Mouse (Mus musculus) kidney, adult 9 months (tissue): ENCODE data around the gene Fes.
A peak's percentile ranks its signal among the peaks of the same experiment; 100 is the strongest.

Experiments
- DNase-seq: peaks from one replicate; pipeline ENCODE4 v3.0.0; 2022

Fes gene

DNA sequence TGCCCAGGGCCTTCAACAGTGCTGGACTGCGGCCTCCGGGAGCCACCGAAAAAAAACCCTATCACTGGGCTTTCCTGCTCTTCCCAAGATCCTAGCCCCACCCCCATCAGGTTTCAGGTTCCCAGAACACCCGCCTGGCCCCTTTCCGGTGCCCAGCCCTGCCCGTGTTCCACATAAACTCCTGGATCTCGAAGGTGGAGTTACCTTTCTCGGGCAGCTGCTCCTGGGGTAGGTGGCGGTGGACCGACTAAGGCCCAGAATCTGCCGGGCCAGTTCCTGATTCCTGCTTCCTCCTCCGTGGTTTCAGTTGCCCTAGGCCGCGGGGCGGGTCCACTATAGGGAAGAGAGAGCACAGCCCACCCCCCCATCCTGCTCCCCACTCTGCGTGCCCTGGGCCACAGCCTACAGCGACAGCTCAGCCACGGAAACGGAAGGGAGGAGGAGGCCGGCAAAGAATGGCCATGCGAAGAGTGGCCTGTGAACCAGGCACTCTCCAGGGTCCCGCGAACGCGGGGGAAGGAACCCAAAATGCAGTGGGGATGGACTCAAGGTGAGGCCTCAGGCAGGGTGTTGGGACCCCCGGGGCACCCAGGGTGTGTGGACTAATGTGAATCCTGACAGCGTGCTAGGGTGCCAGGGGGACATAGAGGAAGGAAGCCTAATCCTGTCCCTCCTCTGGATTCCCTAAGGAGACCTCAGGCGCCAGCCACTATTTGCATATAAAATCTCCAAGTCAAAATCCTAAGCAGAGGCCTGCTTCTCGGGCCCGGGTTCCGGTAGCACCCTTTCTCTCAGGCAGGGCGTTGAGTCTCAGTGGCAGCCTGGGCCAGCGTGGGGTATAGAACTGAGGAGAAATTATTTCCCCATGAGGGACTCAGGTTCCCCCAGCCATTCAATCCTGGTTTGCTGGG lies at the start of gene Fes:
Gene Fes, minus strand, starts transcription at position 314 of the 911 bp plus-strand sequence.
- DNase-seq, result peak; percentile 61

- DNase-seq, result peak; percentile 46
Observed at GRCm38 (mm10) chr7:80436571-80436970, 48.8 kb upstream of the Fes start.

GRCm38 (mm10) chr7:80435594-80435993 lies 47.8 kb upstream of the Fes start:
- no peak for DNase-seq

- peak; percentile 37 for DNase-seq
Observed at GRCm38 (mm10) chr7:80429661-80430060, 41.9 kb upstream of the Fes start.

GRCm38 (mm10) chr7:80427730-80428129 lies 40.0 kb upstream of the Fes start:
- no peak for DNase-seq

DNA sequence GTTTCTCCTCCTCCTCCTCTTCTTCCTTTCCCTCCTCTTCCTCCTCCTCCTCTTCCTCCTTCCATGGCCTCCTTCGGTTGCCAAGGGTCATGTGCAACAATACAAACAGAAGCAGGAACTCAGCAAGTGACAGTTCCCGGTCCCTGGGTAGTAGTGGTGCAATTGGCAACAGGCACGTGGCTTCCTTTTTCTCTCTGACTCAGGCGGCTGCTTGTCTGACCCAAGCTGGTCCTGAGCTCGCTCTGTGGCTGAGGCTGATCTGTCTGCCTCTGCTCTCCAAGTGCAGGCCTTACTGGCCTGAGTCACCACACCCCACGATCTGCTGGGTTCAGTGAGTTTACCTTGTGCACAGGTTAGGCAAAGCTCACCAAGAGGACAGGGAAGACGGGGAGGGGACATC lies 38.6 kb upstream of the Fes start:
- peak; percentile 36 for DNase-seq

- DNase-seq, result no peak
Observed at GRCm38 (mm10) chr7:80424722-80425121, 37.0 kb upstream of the Fes start.

DNA sequence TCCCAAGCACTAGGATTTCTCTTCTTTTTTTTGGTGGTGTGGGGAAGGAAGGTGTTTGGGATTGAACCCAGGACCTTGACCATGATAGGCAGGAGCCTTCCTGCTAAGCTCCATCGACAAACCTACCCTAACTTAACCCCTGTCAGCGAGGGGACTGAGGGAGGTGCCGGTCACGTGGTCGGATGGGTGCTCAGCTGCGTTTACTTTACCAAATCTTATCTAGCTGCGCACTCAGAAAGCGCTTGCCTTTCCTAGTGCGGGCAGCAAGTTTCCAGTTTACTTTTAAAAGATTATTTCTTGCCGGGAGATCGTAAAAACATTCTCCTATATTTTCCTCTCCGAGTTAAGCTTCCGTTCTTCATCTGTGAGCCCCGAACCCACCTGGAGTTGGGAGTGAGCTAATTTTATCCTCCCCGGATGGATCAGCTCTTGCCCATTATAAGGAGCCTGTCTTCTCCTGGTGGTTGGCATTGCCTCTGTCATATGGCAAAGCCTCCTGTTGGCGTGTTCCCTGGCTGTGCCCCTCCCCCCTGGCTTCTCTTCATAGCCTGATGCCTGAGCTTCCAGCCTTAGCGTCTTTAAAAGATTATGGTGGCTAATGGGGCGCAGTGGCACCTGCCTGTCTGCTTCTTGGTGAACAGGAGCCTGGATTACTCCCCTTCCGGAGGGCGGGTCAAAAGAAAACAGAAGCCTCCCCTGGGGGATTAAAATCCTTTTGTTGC lies 35.2 kb upstream of the Fes start:
- no peak for DNase-seq

- no peak for DNase-seq
Observed at GRCm38 (mm10) chr7:80421576-80421975, 33.8 kb upstream of the Fes start.

DNA sequence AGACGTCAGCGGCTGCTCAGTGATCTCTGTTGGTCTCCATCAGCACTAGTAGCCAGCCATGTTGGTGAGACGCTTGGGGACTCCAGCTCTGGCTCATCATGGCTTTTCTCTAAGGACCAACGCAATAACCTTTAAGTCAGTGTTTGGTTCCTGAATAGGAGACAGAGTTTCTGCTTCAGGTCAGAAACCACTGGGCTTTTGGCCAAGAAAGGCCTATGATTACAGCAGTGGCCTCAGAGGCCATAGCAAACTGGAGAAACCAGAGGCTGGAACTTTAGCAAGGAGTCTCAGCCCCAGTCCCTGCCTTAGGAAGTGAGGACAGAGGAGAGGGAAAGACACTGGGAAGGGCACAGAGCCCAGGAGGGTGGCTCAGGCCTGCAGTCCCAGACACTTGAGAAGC lies 32.8 kb upstream of the Fes start:
- DNase-seq, result peak; percentile 32

- no peak for DNase-seq
Observed at GRCm38 (mm10) chr7:80419278-80419677, 31.5 kb upstream of the Fes start.

GRCm38 (mm10) chr7:80418036-80418435 lies 30.3 kb upstream of the Fes start:
- no peak for DNase-seq

DNA sequence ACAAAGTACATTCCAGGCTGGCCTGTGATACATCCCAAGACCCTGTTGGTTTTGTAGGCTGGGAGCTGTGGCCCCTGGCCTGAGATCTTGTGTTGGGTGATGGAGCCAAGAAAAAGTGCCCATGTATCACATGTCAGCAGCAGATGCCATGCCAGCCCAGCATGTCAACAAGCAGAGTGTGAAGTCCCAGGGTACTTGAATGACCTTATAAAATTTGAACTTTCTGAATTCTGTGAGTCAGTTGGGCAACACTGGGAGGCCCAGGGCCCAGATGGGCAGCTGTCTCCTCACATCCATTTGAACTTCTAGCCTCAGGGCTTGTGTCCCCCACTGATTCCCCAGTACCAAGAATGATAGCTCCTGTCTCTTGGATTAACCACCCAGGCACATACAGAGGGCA lies 29.9 kb upstream of the Fes start:
- DNase-seq, result no peak

DNA sequence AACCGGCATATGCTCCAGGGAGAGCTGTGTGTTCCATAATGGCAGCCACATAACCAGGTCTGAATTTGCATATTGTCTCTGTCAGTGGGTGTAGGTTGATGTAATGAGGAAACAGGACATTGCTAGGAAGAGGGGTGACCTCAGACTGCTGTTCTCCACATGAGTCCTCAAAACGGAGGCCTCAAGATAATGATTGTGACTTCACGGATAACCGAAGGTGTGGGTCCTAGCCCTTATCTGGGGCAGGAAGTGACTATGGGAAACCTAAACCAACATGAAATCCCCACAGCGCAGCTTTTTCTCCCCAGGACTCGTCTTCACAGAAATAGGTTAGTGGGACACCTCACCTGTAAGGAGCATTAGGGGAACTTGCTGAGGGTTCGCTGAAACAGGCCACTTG lies 29.2 kb upstream of the Fes start:
- no peak for DNase-seq

DNA sequence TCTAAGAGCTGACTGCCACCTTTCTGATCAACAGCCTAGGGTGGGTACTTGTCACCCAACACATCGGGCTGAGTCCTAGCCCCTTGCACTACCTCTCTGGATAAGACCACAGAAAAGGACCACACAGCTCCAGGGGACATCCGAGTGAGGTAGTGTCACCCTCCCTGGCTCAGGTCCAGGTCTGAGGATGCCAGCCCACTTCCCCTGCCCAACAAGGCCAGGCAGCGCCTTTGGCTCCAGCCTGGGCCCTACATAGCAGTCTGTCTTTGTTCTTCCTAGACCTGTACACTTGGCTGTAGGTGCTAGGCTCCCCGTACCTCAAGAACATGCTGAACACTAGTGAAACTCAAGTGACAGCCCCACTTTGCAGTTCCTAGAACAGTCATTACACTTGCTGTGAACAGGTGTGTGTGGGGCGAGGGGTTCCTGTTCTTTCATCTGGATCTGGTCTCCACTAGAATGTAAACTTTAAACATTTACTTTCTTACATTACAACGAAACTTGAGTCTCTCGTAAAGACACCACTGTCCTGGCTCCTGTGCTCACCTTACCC lies 26.6 kb upstream of the Fes start:
- DNase-seq, result no peak

- no peak for DNase-seq
Observed at GRCm38 (mm10) chr7:80413512-80414302, 26.0 kb upstream of the Fes start.

- DNase-seq, result no peak
Observed at GRCm38 (mm10) chr7:80412781-80413180, 25.0 kb upstream of the Fes start.

GRCm38 (mm10) chr7:80412279-80412678 lies 24.5 kb upstream of the Fes start:
- DNase-seq, result no peak

DNA sequence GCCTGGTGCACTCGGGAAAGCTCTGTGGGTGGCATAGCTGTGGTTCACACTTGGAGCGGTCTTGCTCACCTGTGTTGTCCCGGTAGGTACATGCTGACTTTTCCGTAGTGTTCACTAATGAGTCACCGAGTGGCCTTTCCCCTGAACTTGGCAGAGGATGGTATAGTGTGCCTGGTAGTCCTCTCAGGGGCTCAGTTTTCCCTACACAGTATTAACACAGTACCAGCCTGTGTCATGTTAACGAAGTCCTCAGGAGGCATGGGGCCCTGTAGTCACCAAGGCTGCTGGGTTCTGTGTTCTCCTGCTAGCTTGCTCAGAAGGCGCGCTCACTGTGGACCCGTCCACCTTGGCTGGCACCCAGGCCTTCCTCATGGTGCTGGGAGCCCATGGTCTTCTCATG lies 22.6 kb upstream of the Fes start:
- no peak for DNase-seq

DNA sequence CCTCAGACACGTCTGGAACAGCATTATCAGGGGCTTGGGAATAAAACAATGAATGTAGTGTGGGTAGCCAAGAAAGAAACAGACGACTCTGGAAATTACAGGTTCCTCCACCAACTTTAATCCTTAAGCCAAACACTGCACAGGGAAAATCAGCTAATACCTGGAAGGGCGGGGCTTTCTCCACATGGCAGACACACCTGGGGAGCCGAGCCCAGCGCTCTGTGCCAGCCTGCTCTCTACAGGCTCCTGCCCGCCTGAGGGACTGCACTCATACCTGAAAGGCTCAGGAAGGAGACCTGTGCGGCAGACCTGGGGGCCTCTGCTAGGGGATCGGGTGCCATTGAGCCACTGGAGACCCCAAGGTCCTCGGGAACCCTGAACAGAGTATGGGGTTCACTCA lies 20.0 kb upstream of the Fes start:
- no peak for DNase-seq

DNA sequence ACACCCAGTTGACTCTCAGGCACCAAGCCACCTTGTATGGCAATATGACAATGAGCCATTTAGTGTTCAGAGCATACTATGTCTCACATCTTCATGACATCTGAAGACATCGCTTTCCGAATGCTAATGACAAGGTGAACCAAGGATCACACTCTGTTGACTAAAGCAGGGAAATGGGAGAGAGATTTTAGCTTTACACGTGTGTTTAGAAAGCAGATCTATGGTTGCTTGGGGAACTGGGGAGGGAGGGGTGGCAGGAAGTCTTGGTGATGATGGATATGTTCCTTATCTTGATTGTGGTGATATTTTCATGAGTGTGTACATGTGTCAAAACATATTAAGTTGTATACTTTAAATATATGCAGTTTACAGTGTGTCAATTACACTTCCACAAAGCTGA lies 18.4 kb upstream of the Fes start:
- no peak for DNase-seq

DNA sequence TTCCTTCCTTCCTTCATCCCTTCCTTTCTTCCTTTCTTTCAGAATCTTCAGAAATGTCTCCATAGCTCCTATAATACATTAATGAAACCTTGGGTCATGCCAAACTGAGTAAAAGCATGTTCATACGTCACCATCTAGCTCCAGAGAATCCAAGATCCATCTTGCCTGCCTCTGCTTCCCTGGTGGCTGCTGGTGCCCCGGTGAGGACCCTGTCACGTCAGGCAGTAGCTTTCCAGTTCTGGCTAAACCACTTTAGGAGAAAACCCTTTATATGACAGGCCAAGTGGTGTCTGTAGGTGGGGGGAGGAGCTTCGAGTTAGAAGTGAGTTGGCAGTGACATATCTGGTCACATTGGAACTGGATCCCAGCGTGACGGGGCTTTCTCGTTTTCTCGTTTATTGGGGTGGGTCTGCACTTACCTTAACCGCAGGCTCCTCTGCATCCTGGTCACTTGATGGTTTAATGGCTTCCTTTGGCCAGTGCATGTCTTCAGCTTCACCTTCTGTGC lies 17.5 kb upstream of the Fes start, which contains the start of gene Furin:
Gene Furin, minus strand, starts transcription at position 249 of the 508 bp plus-strand sequence.
- DNase-seq, result no peak
